Mouse (Mus musculus) myocyte (in vitro differentiated cells): ENCODE results near the gene 1700066M21Rik.

Experiments used
- E2F4 ChIP-seq: IDR thresholded peaks from one replicate; pipeline ENCODE4 v1.6.1; 2011; ENCODE audit warnings: mild to moderate bottlenecking, control low read depth, moderate library complexity; ENCODE audit not compliant: insufficient read depth
- MAX ChIP-seq: IDR thresholded peaks from one replicate; pipeline ENCODE4 v1.6.1; 2011; ENCODE audit warnings: low read depth, mild to moderate bottlenecking, control low read depth
- TCF12 ChIP-seq: IDR thresholded peaks from one replicate; pipeline ENCODE4 v1.6.1; 2011; ENCODE audit warnings: mild to moderate bottlenecking, control low read depth; ENCODE audit not compliant: poor library complexity, insufficient read depth, severe bottlenecking
- TCF3 ChIP-seq: IDR thresholded peaks from one replicate; pipeline ENCODE4 v1.6.1; 2011; ENCODE audit warnings: low read depth, control low read depth; ENCODE audit not compliant: insufficient read length

GRCm38 (mm10) chr1:57369111-57369510 is 8.3 kb upstream of the 1700066M21Rik start:
- TF ChIP-seq MAX (no peak), TCF3 (no peak), TCF12 (no peak), E2F4 (no peak)
